Mouse (Mus musculus): ENCODE measurements around the gene Pabpn1. TPM values are rescaled to one million over a fixed set of nuclear protein-coding genes. Genes with fewer than 3 reads are reported as not detected.

The Pabpn1 gene
- polyA plus RNA-seq, 1 experiment, result 317 TPM

- H3K27me3 ChIP-seq (ENCODE audit: control insufficient read depth, insufficient read depth, low read length, poor library complexity, severe bottlenecking), result no peaks in the 10 kb centered on the region
- no peaks in the 10 kb centered on the region for H3K9me3 ChIP-seq (replicated peaks; ENCODE audit: control insufficient read depth, insufficient read depth, low read length, poor library complexity, severe bottlenecking)
- no peak for TF ChIP-seq CTCF (IDR thresholded peaks at IDR 0.05; ENCODE audit: low read depth, low read length)
- TF ChIP-seq POLR2A (IDR thresholded peaks at IDR 0.05; ENCODE audit: insufficient read depth, low read length), result peak; percentile 53
- TF ChIP-seq EP300 (IDR thresholded peaks at IDR 0.05; ENCODE audit: insufficient read depth, low read depth, low read length), result 0 out of 2 replicates have a peak, but pooled peaks have one; percentile 53
- peak within 1 kb of the TSS; percentile 81 for H3K9ac ChIP-seq (ENCODE audit: low read depth, poor library complexity, severe bottlenecking)
- peak within 1 kb of the TSS; percentile 86 for H3K4me3 ChIP-seq (ENCODE audit: low read depth, low read length)
- no peaks in the 10 kb centered on the region for H3K4me1 ChIP-seq (ENCODE audit: control insufficient read depth, insufficient read depth, low read length)
- H3K27ac ChIP-seq (ENCODE audit: insufficient read depth, low read length), result peak within 1 kb of the TSS; percentile 29
- H3K36me3 ChIP-seq (ENCODE audit: control insufficient read depth, insufficient read depth, low read length, poor library complexity, severe bottlenecking), result no peaks in the 10 kb centered on the region
Observed at GRCm38 (mm10) chr14:54883154-54884021, 8.9 kb upstream of the Pabpn1 start, which contains the start of the genes Bcl2l2 and Gm20521. TSS of gene Bcl2l2 (plus strand) at chr14:54883377. TSS of gene Gm20521 (plus strand) at chr14:54883441.

GRCm38 (mm10) chr14:54884022-54884712 is 8.1 kb upstream of the Pabpn1 start:
- H3K36me3 ChIP-seq (ENCODE audit: control insufficient read depth, insufficient read depth, low read length, poor library complexity, severe bottlenecking), result no peaks in the 10 kb centered on the region
- no peak overlapping the region for H3K27ac ChIP-seq (ENCODE audit: insufficient read depth, low read length)
- no peaks in the 10 kb centered on the region for H3K4me1 ChIP-seq (ENCODE audit: control insufficient read depth, insufficient read depth, low read length)
- peak overlapping the region; percentile 81 for H3K9ac ChIP-seq (ENCODE audit: low read depth, poor library complexity, severe bottlenecking)
- H3K9me3 ChIP-seq (replicated peaks; ENCODE audit: control insufficient read depth, insufficient read depth, low read length, poor library complexity, severe bottlenecking), result no peaks in the 10 kb centered on the region
- no peaks in the 10 kb centered on the region for H3K27me3 ChIP-seq (ENCODE audit: control insufficient read depth, insufficient read depth, low read length, poor library complexity, severe bottlenecking)
- no peak for TF ChIP-seq CTCF (IDR thresholded peaks at IDR 0.05; ENCODE audit: low read depth, low read length)
- TF ChIP-seq EP300 (IDR thresholded peaks at IDR 0.05; ENCODE audit: insufficient read depth, low read depth, low read length), result no peak
- TF ChIP-seq POLR2A (IDR thresholded peaks at IDR 0.05; ENCODE audit: insufficient read depth, low read length), result no peak
- H3K4me3 ChIP-seq (ENCODE audit: low read depth, low read length), result peak overlapping the region; percentile 86

GRCm38 (mm10) chr14:54885309-54885708 is 7.0 kb upstream of the Pabpn1 start:
- no peak overlapping the region for H3K4me3 ChIP-seq (ENCODE audit: low read depth, low read length)
- TF ChIP-seq CTCF (IDR thresholded peaks at IDR 0.05; ENCODE audit: low read depth, low read length) (no peak), POLR2A (IDR thresholded peaks at IDR 0.05; ENCODE audit: insufficient read depth, low read length) (no peak), EP300 (IDR thresholded peaks at IDR 0.05; ENCODE audit: insufficient read depth, low read depth, low read length) (no peak)
- no peaks in the 10 kb centered on the region for H3K9me3 ChIP-seq (replicated peaks; ENCODE audit: control insufficient read depth, insufficient read depth, low read length, poor library complexity, severe bottlenecking)
- H3K36me3 ChIP-seq (ENCODE audit: control insufficient read depth, insufficient read depth, low read length, poor library complexity, severe bottlenecking), result no peaks in the 10 kb centered on the region
- H3K9ac ChIP-seq (ENCODE audit: low read depth, poor library complexity, severe bottlenecking), result no peak overlapping the region
- H3K27me3 ChIP-seq (ENCODE audit: control insufficient read depth, insufficient read depth, low read length, poor library complexity, severe bottlenecking), result no peaks in the 10 kb centered on the region
- no peak overlapping the region for H3K27ac ChIP-seq (ENCODE audit: insufficient read depth, low read length)
- no peaks in the 10 kb centered on the region for H3K4me1 ChIP-seq (ENCODE audit: control insufficient read depth, insufficient read depth, low read length)

GRCm38 (mm10) chr14:54893651-54894181 is 1.4 kb downstream of the Pabpn1 start:
- Histone ChIP-seq H3K36me3 (ENCODE audit: control insufficient read depth, insufficient read depth, low read length, poor library complexity, severe bottlenecking) (peaks cover 31% of the 10 kb centered on the region), H3K4me1 (ENCODE audit: control insufficient read depth, insufficient read depth, low read length) (peaks cover 2% of the 10 kb centered on the region), H3K9ac (ENCODE audit: low read depth, poor library complexity, severe bottlenecking) (peak overlapping the region; percentile 100), H3K27ac (ENCODE audit: insufficient read depth, low read length) (peak overlapping the region; percentile 57), H3K9me3 (replicated peaks; ENCODE audit: control insufficient read depth, insufficient read depth, low read length, poor library complexity, severe bottlenecking) (no peaks in the 10 kb centered on the region), H3K27me3 (ENCODE audit: control insufficient read depth, insufficient read depth, low read length, poor library complexity, severe bottlenecking) (no peaks in the 10 kb centered on the region), H3K4me3 (ENCODE audit: low read depth, low read length) (peak overlapping the region; percentile 57)
- peak; percentile 83 for TF ChIP-seq POLR2A (IDR thresholded peaks at IDR 0.05; ENCODE audit: insufficient read depth, low read length)
- TF ChIP-seq CTCF (IDR thresholded peaks at IDR 0.05; ENCODE audit: low read depth, low read length), result no peak
- TF ChIP-seq EP300 (IDR thresholded peaks at IDR 0.05; ENCODE audit: insufficient read depth, low read depth, low read length), result no peak

DNA sequence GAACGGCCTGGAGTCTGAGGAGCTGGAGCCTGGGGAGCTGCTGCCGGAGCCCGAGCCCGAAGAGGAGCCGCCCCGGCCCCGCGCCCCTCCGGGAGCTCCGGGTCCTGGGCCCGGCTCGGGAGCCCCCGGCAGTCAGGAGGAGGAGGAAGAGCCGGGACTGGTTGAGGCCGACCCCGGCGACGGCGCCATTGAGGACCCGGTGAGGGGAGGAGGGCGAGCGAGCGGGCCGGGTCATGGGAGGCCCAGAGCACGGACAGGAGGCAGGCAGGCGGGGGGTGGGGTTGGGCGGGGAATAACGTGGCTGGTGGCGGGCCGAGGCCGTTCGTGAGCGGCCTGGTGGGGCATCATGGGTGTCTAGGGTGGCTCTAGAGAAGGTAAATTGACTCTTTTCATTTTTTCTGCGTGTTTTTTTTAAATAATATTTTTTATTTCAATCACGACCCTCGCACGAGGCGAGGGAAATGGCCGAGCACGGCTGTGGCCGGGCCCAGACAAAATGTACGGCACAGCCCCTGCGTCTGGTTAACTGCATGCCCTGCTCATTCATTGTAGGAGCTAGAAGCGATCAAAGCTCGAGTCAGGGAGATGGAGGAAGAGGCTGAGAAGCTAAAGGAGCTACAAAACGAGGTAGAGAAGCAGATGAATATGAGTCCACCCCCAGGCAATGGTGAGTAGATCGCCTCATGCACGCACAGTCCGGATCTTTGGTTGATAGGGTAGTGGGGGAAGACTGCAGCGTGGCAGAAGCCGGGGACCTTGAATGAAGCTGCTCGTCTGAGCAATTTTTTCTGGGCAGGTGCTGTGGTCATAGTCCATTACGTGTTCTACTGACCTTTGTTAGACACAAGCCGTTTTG is 2.2 kb downstream of the Pabpn1 start:
- H3K9me3 ChIP-seq (replicated peaks; ENCODE audit: control insufficient read depth, insufficient read depth, low read length, poor library complexity, severe bottlenecking), result no peaks in the 10 kb centered on the region
- peak overlapping the region; percentile 100 for H3K9ac ChIP-seq (ENCODE audit: low read depth, poor library complexity, severe bottlenecking)
- H3K4me1 ChIP-seq (ENCODE audit: control insufficient read depth, insufficient read depth, low read length), result peaks cover 2% of the 10 kb centered on the region
- TF ChIP-seq EP300 (IDR thresholded peaks at IDR 0.05; ENCODE audit: insufficient read depth, low read depth, low read length), result no peak
- no peak for TF ChIP-seq POLR2A (IDR thresholded peaks at IDR 0.05; ENCODE audit: insufficient read depth, low read length)
- no peak for TF ChIP-seq CTCF (IDR thresholded peaks at IDR 0.05; ENCODE audit: low read depth, low read length)
- peak overlapping the region; percentile 53; the same call in 1 of the 2 replicates for H3K27ac ChIP-seq (ENCODE audit: insufficient read depth, low read length)
- peaks cover 34% of the 10 kb centered on the region for H3K36me3 ChIP-seq (ENCODE audit: control insufficient read depth, insufficient read depth, low read length, poor library complexity, severe bottlenecking)
- H3K4me3 ChIP-seq (ENCODE audit: low read depth, low read length), result peak overlapping the region; percentile 98
- no peaks in the 10 kb centered on the region for H3K27me3 ChIP-seq (ENCODE audit: control insufficient read depth, insufficient read depth, low read length, poor library complexity, severe bottlenecking)

Data from ES-Bruce4 (cell line).